Mouse (Mus musculus) heart, postnatal 0 days (tissue): ENCODE data around the gene Neurog2. TPM values are rescaled to one million over a fixed set of nuclear protein-coding genes. Genes with fewer than 3 reads are reported as not detected.

Experiments used
- ATAC-seq: fragments of 200-750 bp; cut with Nextera tagmentation; 2 replicates; pipeline ENCODE4 v1.8.0; 2017; ENCODE audit warnings: low read depth, moderate number of reproducible peaks, moderate library complexity; ENCODE audit not compliant: insufficient read depth
- DNase-seq: peaks from one replicate; pipeline ENCODE4 v3.0.0-alpha.2; 2016; ENCODE audit warnings: low spot score
- H3K27ac ChIP-seq: fragments of 300-500 bp; sonication (generic); 2 replicates; pipeline ENCODE4 v1.5.1; 2014; ENCODE audit warnings: low read depth, mild to moderate bottlenecking
- H3K27me3 ChIP-seq: fragments of 300-500 bp; sonication (generic); 2 replicates; pipeline ENCODE4 v1.6.1; 2014; ENCODE audit warnings: low read length, mixed read lengths; ENCODE audit not compliant: control insufficient read depth, insufficient read depth
- H3K36me3 ChIP-seq: fragments of 300-500 bp; sonication (generic); replicated peaks from 2 replicates; pipeline ENCODE4 v1.6.1; 2014; ENCODE audit warnings: low read length, mixed read lengths; ENCODE audit not compliant: control insufficient read depth, insufficient read depth
- H3K4me1 ChIP-seq: fragments of 300-500 bp; sonication (generic); 2 replicates; pipeline ENCODE4 v1.6.1; 2014; ENCODE audit warnings: antibody characterized with exemption; ENCODE audit not compliant: control insufficient read depth, insufficient read depth
- H3K4me2 ChIP-seq: fragments of 300-500 bp; sonication (generic); 2 replicates; pipeline ENCODE4 v1.6.1; 2014; ENCODE audit warnings: low read depth, mild to moderate bottlenecking, low read length, moderate library complexity
- H3K4me3 ChIP-seq: fragments of 300-500 bp; sonication (generic); 2 replicates; pipeline ENCODE4 v1.5.1; 2014; ENCODE audit warnings: low read depth, low read length
- H3K9ac ChIP-seq: fragments of 300-500 bp; sonication (generic); replicated peaks from 2 replicates; pipeline ENCODE4 v1.6.1; 2014; ENCODE audit warnings: low read depth, low read length, mixed read lengths
- H3K9me3 ChIP-seq: fragments of 300-500 bp; sonication (generic); replicated peaks from 2 replicates; pipeline ENCODE4 v1.6.1; 2016; ENCODE audit warnings: low read length; ENCODE audit not compliant: control insufficient read depth
- CTCF ChIP-seq: IDR thresholded peaks from 2 replicates; pipeline ENCODE4 v1.5.1; 2016; ENCODE audit warnings: antibody characterized with exemption, control low read depth, low read depth
- EP300 ChIP-seq: IDR thresholded peaks from 2 replicates; pipeline ENCODE4 v1.6.1; 2016; ENCODE audit warnings: antibody characterized with exemption, low read depth
- WGBS: fragments of 180-500 bp; shearing (Covaris S2); extraction: QIAGEN DNeasy Blood & Tissue Kit; methylation state at CpG from one replicate; pipeline ENCODE4 v1.1.7; 2014; 5-methylcytosine and 5-hydroxymethylcytosine counted together
- polyA plus RNA-seq: library from polyadenylated mRNA; unstranded; fragments of >200 nt; fragmentation: Nextera tagmentation; extraction: Ambion mirVana; gene quantifications from 2 replicates; pipeline ENCODE4 v1.2.1, GENCODE M21; 2015
- total RNA-seq: library from RNA; depleted of rRNA; stranded (reverse); fragments of >200 nt; gene quantifications from 2 replicates; pipeline ENCODE4 v1.2.3, GENCODE M21; 2014; ENCODE audit warnings: low replicate concordance; rRNA removed

Neurog2 gene
- total RNA-seq (not detected in 2 replicates), polyA plus RNA-seq (not detected in 2 replicates)

GRCm38 (mm10) chr3:127633080-127634032 is at the start of gene Neurog2:
TSS of gene Neurog2 (plus strand) at chr3:127633135.
- ATAC-seq (0 out of 2 replicates have a peak, but pooled peaks have one; percentile 10), DNase-seq (no peak)
- under 1% methylated on average over 81 of the region's 92 CpGs for WGBS
- peaks cover 95% of the 10 kb centered on the region for H3K27me3 ChIP-seq
- H3K9ac ChIP-seq: no peak within 1 kb of the TSS
- no peak within 1 kb of the TSS for H3K27ac ChIP-seq
- no peaks in the 10 kb centered on the region for H3K36me3 ChIP-seq
- peak within 1 kb of the TSS; percentile 50 for H3K4me3 ChIP-seq
- TF ChIP-seq EP300 (no peak), CTCF (no peak)
- peak within 1 kb of the TSS; percentile 77 for H3K4me2 ChIP-seq
- no peaks in the 10 kb centered on the region for H3K9me3 ChIP-seq
- peaks cover 12% of the 10 kb centered on the region; the same call in 1 of the 2 replicates for H3K4me1 ChIP-seq

- Histone ChIP-seq H3K4me3 (no peak overlapping the region), H3K9ac (no peak overlapping the region), H3K27ac (no peak overlapping the region), H3K27me3 (no peaks in the 10 kb centered on the region), H3K4me2 (no peak overlapping the region), H3K9me3 (no peaks in the 10 kb centered on the region), H3K36me3 (peaks cover 18% of the 10 kb centered on the region), H3K4me1 (no peaks in the 10 kb centered on the region)
- ATAC-seq: no peak
- no peak for DNase-seq
- 80% methylated on average over 1 of the region's 1 CpGs for WGBS
- TF ChIP-seq CTCF (no peak), EP300 (no peak)
These were observed 35.8 kb upstream of the Neurog2 start for GRCm38 (mm10) chr3:127597136-127597535.

- no peaks in the 10 kb centered on the region for H3K4me1 ChIP-seq
- WGBS: 88% methylated on average over 2 of the region's 2 CpGs
- TF ChIP-seq CTCF (peak; percentile 36), EP300 (no peak)
- no peak overlapping the region for H3K9ac ChIP-seq
- H3K4me2 ChIP-seq: no peak overlapping the region
- ATAC-seq: no peak
- H3K27ac ChIP-seq: no peak overlapping the region
- H3K9me3 ChIP-seq: no peaks in the 10 kb centered on the region
- no peaks in the 10 kb centered on the region for H3K27me3 ChIP-seq
- H3K36me3 ChIP-seq: peaks cover 42% of the 10 kb centered on the region
- H3K4me3 ChIP-seq: no peak overlapping the region
- DNase-seq: no peak
These were observed 24.8 kb upstream of the Neurog2 start for GRCm38 (mm10) chr3:127608109-127608508.

- under 1% methylated on average over 36 of the region's 36 CpGs for WGBS
These were observed 7.6 kb upstream of the Neurog2 start for GRCm38 (mm10) chr3:127625296-127625695.

GRCm38 (mm10) chr3:127625701-127626399 is 7.1 kb upstream of the Neurog2 start:
- WGBS: 2% methylated on average over 28 of the region's 28 CpGs
- no peak overlapping the region for H3K27ac ChIP-seq
- H3K4me2 ChIP-seq: peak overlapping the region; percentile 58
- H3K9me3 ChIP-seq: no peaks in the 10 kb centered on the region
- no peak overlapping the region for H3K9ac ChIP-seq
- H3K4me1 ChIP-seq: no peaks in the 10 kb centered on the region
- H3K4me3 ChIP-seq: peak overlapping the region; percentile 35
- peaks cover 74% of the 10 kb centered on the region for H3K27me3 ChIP-seq
- TF ChIP-seq CTCF (no peak), EP300 (no peak)
- ATAC-seq: no peak
- no peak for DNase-seq
- H3K36me3 ChIP-seq: no peaks in the 10 kb centered on the region

More at GRCm38 (mm10) chr3:127625296-127625695, 7.6 kb upstream of the Neurog2 start:
- Histone ChIP-seq H3K4me2 (peak overlapping the region; percentile 58), H3K27ac (no peak overlapping the region), H3K36me3 (no peaks in the 10 kb centered on the region), H3K4me1 (no peaks in the 10 kb centered on the region), H3K4me3 (peak overlapping the region; percentile 35), H3K27me3 (peaks cover 69% of the 10 kb centered on the region), H3K9me3 (no peaks in the 10 kb centered on the region), H3K9ac (no peak overlapping the region)
- TF ChIP-seq CTCF (peak; percentile 77), EP300 (no peak)
- DNase-seq: peak; percentile 58
- peak; percentile 72 for ATAC-seq
